Mouse (Mus musculus) liver, adult (tissue): Measurements from ENCODE around the gene Cdca7.

Source experiments
- GATA4 ChIP-seq: IDR thresholded peaks from 2 replicates; pipeline ENCODE4 v1.6.1; 2014; ENCODE audit warnings: mild to moderate bottlenecking, low read length; ENCODE audit not compliant: insufficient replicate concordance

Gene Cdca7

GRCm38 (mm10) chr2:72515971-72516719, 40.2 kb downstream of the Cdca7 start:
- no peak for TF ChIP-seq GATA4

GRCm38 (mm10) chr2:72516720-72517089, 40.7 kb downstream of the Cdca7 start:
- TF ChIP-seq GATA4: no peak

GRCm38 (mm10) chr2:72524022-72524421, 48.1 kb downstream of the Cdca7 start:
- no peak for TF ChIP-seq GATA4

- no peak for TF ChIP-seq GATA4
Measured at GRCm38 (mm10) chr2:72525556-72525955, 49.6 kb downstream of the Cdca7 start.

GRCm38 (mm10) chr2:72529026-72529357, 53.0 kb downstream of the Cdca7 start:
- no peak for TF ChIP-seq GATA4

DNA sequence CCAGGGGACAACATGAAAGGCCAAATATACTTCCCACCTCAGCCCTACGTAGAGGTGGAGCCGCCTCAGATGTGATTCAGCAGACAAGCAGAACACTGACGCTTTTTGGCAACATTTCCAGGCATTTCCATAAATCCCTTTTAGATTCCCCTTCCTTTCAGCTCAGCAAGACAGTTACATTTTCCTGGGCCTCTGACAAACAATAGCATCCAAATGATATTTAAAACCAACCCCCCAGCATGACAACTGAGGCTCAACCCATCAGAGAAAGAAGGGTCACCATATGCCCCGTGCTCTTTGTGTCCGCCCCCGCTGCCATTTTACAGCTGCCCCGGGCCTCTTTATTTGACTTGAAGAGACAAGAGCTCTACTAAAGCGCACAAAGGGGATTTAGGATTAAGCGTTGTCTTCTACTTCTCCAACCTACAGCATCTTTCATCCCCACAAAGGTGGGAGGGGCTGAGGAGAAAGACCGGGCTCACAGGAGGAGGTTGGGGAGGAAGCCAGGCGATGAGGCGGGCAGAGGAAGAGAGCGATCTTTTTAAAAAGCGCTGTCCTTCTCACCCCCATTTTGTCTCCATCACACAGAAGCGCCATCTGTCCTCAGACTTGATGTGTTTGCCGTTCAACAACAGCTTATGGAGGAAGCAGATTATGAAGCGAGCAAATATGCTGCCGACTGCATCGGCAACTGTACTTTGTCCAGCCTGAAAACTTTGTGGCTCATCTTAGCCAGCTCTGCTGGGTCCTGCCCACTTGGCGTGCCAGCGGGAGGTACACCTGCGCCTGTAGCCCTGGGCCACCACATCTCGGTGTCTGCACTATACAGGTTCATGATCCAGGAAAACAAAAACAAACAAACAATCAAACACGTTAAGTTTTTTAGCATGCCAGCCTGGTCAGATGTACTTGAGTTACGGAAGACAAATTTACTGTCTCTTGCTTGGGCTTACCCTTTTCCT, 53.7 kb downstream of the Cdca7 start:
- TF ChIP-seq GATA4: no peak

DNA sequence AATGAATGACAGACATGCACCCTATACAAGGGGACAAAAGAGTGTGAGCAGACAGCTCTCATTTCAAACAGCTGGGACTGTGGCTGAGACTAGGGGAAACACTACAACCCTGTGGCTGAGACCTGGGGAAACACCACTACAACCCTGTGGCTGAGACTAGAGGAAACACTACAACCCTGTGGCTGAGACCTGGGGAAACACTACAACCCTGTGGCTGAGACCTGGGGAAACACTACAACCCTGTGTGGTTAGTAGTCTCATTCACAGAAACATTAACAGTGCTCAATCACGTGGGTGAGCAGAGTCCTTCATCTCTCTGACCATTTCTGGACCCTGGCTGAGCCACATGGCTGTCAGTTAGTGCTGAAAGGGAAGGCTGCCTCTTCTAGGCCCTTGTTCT, 59.9 kb downstream of the Cdca7 start:
- no peak for TF ChIP-seq GATA4
